Mouse (Mus musculus) B cell, adult 2 months (primary cell): ENCODE measurements at regions not wholly inside any gene's neighbourhood (a gene's known extent, or its start where the extent isn't known, plus 50 kb on each side); places are given as distances from the start of the nearest gene placed in this dataset.

ENCODE experiments used
- DNase-seq, 2 experiments: peaks; one replicate each; pipeline ENCODE4 v3.0.0; 2022

GRCm38 (mm10) chr16:76183105-76183504 lies 161.0 kb upstream of the Samsn1 start:
- DNase-seq, result no peak

DNA sequence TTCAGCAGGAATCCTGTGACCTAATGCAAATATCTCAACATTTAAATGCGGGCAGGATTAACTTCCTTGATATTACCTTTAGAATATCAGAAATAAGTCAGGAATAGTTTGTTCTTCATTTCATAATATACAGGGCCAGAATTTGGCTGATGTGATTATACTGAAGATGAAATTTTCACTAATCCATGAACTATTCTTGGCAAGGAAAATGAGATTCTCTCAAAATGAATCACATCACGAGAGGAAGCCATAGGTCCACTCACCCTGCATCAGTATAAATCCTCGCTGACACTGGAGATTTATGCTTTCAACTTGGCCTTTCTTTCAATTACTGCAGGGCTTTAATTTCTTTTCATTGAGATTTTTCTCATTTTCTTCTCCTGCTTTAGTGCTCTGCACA lies 159.5 kb upstream of the Samsn1 start:
- DNase-seq, result no peak

DNA sequence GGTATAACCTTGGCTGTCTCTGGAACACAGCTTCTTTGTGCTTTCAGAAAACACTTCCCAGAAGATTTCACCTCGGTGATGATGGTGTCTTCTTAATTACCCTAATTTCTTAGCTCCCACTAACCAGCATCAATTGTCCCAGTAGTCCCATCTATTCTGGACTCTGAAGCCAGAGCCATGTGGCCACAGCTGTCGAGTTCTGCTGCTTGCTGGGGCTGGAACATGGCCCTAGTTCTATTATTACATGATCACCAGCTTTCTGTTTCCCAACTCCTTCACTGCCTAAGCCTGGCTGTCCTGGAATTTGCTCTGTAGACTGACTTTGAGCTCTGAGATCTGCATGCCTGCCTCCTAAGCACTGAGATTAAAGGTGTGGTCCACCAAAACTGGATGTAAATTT lies 145.6 kb upstream of the Samsn1 start:
- DNase-seq, result no peak

DNA sequence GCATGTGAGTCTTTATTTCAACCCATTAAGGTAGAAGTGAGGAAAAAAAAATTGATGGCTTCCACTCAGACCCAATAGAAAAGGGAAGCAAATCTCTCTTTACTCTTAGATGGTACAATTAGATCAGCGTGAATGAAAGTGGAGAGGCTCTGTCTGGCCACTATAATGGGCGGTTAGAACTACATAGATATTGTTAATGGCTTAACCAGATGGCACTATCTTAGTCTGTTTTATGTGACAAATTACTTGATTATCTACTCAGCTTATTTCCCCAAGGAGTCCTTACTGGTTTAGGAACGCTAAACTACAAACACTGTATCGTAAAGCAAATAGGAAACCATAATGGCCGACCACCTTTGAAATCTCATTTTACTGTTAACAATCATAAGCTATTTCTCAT lies 138.8 kb upstream of the Samsn1 start:
- no peak for DNase-seq

DNA sequence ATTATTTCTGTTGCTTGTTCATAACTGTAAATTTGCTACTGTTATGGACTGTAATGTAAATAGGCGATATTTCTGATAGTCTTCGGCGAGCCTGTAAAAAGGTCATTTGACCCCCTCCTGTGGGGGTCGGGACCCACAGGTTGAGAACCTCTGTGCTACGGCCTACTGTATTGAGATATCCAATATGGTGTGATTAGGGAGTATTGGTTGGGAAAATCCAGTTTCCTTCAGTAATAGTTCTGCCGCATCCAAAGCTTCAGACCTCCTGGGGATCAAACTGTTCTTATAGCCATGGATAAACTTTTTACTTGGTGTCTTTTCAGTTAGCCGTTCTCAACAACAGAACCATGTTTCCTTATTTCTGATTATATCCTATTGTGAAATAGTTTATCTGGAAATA lies 136.5 kb upstream of the Samsn1 start:
- DNase-seq, result no peak

- no peak for DNase-seq
Measured at GRCm38 (mm10) chr16:76153766-76154525, 131.9 kb upstream of the Samsn1 start.

DNA sequence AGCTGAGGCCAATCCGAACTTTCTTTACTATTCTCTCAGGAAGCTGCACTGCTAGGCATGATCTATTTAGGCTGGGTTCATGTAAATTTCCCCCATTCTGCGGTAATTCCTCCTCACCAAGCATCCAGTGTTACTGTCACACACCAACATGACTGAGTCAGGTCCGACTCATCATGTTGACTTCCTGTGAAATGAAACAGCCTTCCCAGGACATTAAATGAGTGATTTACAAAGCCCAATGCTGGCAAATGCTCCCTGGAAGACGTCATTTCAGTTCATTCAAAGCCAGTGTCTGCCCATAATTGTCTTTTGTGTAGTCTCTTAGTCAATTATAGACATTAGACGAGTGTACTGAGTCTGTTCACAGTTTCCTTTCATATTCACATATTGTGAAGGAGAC lies 127.5 kb upstream of the Samsn1 start:
- DNase-seq, result no peak

DNA sequence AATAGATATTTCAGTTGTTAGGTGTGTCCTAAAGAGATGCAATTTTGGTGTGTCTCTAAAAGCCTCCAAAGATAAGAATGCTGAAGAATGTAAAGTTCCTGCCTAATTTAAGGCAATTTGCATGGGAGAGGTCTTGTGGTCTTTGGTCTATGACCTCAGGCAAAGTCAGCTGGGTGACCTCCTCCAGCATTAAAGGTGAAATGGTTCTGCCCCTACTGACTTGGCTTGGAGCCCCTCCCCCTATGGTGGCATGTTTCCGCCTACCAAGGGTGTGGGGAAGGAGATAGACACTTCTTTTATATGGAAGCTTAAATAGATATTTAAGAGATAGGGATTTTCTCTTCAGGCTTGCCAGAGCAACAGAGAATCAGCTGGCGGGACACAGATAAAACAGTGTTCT lies 111.8 kb upstream of the Samsn1 start:
- no peak for DNase-seq

GRCm38 (mm10) chr16:76130486-76130885 lies 108.4 kb upstream of the Samsn1 start:
- DNase-seq, result no peak

DNA sequence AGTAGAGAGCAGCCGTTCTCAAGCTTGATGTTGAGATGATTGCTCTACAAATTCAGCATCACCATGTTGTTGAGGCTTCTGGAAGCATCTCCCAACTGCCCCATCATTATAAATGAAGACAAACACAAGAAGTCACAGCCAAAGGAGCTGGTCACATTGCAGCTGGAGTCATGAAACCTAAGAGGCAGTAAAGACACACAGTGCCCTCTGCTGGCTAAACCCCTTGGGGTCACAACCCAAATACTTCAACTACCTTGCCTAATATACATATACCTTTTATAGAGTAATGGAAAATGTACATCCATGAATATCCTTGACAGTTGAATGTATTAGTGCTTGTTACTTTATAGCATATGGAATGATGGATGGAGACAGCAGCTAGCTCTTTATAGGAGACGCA lies 107.9 kb upstream of the Samsn1 start:
- peak; percentile 81 to 82 for DNase-seq

GRCm38 (mm10) chr16:76123021-76123384 lies 100.9 kb upstream of the Samsn1 start:
- DNase-seq, result no peak

DNA sequence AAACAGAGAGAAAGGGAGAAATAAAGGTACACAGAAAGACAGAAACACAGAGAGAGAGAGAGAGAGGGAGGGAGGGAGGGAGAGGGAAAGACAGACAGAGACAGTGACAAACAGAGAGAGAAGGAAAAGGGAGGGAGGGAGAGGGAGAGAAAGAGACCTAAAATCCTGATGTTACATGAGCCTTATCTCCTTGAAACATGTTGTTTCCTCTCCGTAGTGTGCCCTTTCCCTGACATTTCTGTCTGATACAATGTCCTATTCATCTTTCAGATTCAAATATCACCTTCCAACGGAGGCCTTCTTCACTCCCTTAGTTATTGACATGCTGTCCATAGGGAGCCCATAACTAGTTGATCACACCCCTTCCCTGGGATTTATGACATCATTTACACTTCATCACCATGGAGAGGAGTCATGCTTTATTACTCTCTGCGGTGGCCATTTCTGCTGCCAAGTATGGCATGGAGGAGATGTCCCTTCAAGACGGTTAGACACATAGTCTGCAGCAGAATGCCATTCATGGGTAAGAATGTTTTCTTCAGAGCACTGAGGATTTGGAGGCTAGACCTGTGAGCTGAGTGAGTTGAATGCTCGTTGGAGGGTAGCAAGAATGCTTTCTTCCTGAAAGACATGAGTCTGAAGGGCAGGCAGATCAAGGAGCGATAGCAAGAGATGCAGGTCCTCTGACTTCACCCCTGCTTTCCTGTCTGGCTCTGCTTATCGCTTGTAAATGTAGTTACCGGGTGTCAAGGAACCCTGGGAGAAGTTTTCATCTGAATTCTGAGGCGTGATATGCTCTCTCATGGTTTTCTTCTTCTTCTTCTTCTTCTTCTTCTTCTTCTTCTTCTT lies 100.3 kb upstream of the Samsn1 start:
- DNase-seq, result no peak

DNA sequence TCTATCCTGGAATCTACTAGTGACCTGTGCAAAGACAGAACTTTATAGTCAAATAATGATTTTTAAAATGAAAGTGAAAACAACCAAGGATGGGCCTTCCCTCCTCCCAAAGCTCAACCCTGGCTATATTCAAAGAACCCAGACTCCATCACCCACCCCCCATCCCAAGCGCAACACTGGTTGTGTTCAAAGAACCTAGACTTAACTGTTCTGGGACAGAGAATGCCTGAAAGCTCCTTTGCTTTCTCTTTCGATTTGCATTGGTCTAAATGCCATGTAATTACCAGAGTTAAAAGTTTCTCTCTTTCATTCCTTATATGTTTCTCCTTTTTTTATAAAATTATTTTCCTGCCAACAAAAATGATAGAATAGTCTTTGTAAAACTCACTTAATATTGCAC lies 98.6 kb upstream of the Samsn1 start:
- DNase-seq, result no peak

GRCm38 (mm10) chr16:76110383-76110782 lies 88.3 kb upstream of the Samsn1 start:
- no peak for DNase-seq

GRCm38 (mm10) chr16:76108464-76108863 lies 86.4 kb upstream of the Samsn1 start:
- no peak for DNase-seq

- no peak for DNase-seq
Measured at GRCm38 (mm10) chr16:76104673-76105072, 82.6 kb upstream of the Samsn1 start.

DNA sequence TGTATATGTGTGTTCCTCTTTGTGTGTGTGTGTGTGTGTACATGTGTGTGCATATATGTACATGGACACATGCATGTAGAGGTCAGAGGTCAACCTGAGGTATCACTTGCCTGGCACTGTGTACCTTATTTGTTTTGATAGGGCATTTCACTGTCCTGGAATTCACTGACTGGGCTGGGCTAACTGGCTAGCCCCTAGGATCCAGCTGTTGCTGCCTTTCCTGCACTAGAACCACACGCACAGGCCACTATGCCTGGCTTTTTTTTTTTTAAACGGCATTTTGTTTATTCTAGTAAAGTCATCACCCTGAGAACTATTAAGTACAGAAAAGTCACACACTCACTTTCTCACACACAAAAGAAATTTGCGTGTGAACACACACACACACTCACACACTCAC lies 79.7 kb upstream of the Samsn1 start:
- DNase-seq, result no peak

- DNase-seq, result no peak
Measured at GRCm38 (mm10) chr16:76097808-76098207, 75.7 kb upstream of the Samsn1 start.

DNA sequence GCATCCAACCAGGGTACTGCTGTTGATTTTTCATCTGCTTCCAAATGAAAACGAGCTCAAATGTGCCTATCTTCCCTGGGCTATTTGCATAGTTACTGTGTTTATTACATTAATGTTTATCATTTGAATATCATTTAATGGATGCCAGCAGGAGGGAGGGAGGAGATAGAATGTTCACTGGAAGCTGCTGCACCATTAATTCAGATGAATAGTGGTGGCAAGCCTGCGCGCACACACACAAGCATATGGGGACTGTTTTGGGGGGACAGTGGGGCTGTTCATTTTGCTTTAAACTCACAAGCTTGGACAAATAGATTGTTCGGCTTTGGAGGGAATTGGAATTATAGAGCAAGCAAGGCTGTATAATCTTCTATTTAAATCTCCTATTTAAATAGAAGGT lies 74.3 kb upstream of the Samsn1 start:
- no peak for DNase-seq

DNA sequence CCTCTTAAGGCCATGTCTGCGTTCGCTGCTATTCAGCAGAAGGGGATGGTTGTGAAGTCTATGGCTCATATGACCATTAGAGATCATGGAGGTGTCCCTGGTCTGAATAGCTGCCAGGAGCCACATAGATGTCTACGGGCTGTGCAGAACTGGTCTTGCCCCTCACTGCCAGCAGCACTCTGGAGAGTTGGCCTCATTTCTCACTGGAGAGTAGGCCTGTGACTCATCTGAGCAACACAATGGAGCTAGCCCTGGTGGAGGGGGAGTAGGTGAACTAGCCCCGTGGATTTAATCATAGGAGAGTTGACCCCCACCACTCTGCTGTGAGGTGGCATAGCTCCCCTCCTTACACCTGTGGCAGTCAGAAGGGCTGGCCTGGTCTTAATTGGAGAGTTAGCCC lies 63.3 kb upstream of the Samsn1 start:
- DNase-seq, result no peak

GRCm38 (mm10) chr16:76082465-76082864 lies 60.4 kb upstream of the Samsn1 start:
- no peak for DNase-seq

DNA sequence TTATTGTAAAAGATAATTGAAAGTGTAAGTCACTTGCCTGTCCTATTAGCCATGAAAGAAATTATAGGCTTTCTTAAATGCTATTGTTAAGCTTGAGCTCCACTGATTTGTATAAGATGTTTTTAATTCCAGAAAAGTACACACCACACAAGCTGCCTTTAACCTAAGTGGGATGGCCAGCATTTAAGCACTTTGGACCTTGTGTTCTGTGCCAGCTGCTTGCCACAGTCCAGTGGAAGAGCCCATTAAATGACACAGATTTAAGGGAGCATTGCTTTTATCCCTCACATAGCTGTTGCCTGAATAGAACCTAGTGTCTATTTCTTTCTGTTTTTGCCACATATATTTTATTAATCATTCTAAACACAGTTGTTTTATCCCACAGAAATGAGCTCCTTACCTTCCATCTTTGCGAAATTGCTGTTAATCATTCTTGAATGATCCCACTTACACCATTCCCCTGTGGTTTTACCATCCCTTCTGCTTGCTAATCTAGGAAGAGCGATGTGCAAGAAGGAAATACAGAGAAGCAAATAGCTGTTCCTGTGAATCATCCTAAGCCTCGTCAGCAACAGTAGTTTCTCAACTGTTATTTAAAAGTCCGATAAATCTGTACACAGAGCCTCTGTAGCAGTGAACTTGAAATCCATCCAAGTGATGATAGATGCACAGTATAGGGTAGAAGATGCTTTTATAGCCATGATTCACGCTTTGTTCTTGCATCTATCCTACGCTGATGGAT lies 57.9 kb upstream of the Samsn1 start:
- DNase-seq, result no peak

- DNase-seq, result no peak
Measured at GRCm38 (mm10) chr16:76078219-76078618, 56.1 kb upstream of the Samsn1 start.

- DNase-seq, result no peak
Measured at GRCm38 (mm10) chr16:76076231-76076630, 54.1 kb upstream of the Samsn1 start.
